Mouse (Mus musculus): ENCODE results near the gene Klhl22. TPM values are rescaled to one million over a fixed set of nuclear protein-coding genes. Genes with fewer than 3 reads are reported as not detected.
A peak's percentile ranks its signal among the peaks of the same experiment; 100 is the strongest.

Klhl22 gene
- polyA plus RNA-seq, 1 experiment from 2014 or later, result 29.0 TPM

- Histone ChIP-seq H3K27ac (ENCODE audit: low read depth, low read length) (no peak overlapping the region), H3K9ac (ENCODE audit: low read depth, low read length) (no peak overlapping the region), H3K4me1 (replicated peaks; ENCODE audit: control insufficient read depth, insufficient read depth, low read length) (no peaks in the 10 kb centered on the region), H3K4me2 (replicated peaks; ENCODE audit: low read depth) (no peak overlapping the region), H3K4me3 (ENCODE audit: low read depth, low read length) (no peak overlapping the region), H3K9me3 (ENCODE audit: control insufficient read depth) (no peaks in the 10 kb centered on the region), H3K27me3 (replicated peaks; ENCODE audit: control insufficient read depth, insufficient read depth, low read length) (no peaks in the 10 kb centered on the region), H3K36me3 (ENCODE audit: control insufficient read depth, insufficient read depth) (no peaks in the 10 kb centered on the region)
- ATAC-seq, result peak; percentile 43; the same call in 1 of the 2 replicates
- WGBS, result 62% methylated on average over 2 of the region's 2 CpGs
- TF ChIP-seq CTCF (IDR thresholded peaks at IDR 0.05; ENCODE audit: low read depth), result no peak
Observed at GRCm38 (mm10) chr16:17745067-17745466, 14.4 kb upstream of the Klhl22 start.

- H3K27ac ChIP-seq (ENCODE audit: low read depth, low read length), result no peak overlapping the region
- WGBS, result 14% methylated on average over 3 of the region's 3 CpGs
- H3K4me2 ChIP-seq (replicated peaks; ENCODE audit: low read depth), result no peak overlapping the region
- ATAC-seq, result no peak
- no peaks in the 10 kb centered on the region for H3K9me3 ChIP-seq (ENCODE audit: control insufficient read depth)
- no peak overlapping the region for H3K4me3 ChIP-seq (ENCODE audit: low read depth, low read length)
- H3K36me3 ChIP-seq (ENCODE audit: control insufficient read depth, insufficient read depth), result no peaks in the 10 kb centered on the region
- no peak for TF ChIP-seq CTCF (IDR thresholded peaks at IDR 0.05; ENCODE audit: low read depth)
- H3K9ac ChIP-seq (ENCODE audit: low read depth, low read length), result no peak overlapping the region
- no peaks in the 10 kb centered on the region for H3K27me3 ChIP-seq (replicated peaks; ENCODE audit: control insufficient read depth, insufficient read depth, low read length)
- H3K4me1 ChIP-seq (replicated peaks; ENCODE audit: control insufficient read depth, insufficient read depth, low read length), result no peaks in the 10 kb centered on the region
Observed at GRCm38 (mm10) chr16:17753001-17753400, 6.4 kb upstream of the Klhl22 start.

GRCm38 (mm10) chr16:17753686-17754085 is 5.7 kb upstream of the Klhl22 start:
- Histone ChIP-seq H3K4me2 (replicated peaks; ENCODE audit: low read depth) (no peak overlapping the region), H3K9me3 (ENCODE audit: control insufficient read depth) (no peaks in the 10 kb centered on the region), H3K27me3 (replicated peaks; ENCODE audit: control insufficient read depth, insufficient read depth, low read length) (no peaks in the 10 kb centered on the region), H3K4me1 (replicated peaks; ENCODE audit: control insufficient read depth, insufficient read depth, low read length) (0 out of 2 replicates have a peak, but pooled peaks cover 4% of the 10 kb centered on the region), H3K9ac (ENCODE audit: low read depth, low read length) (no peak overlapping the region), H3K27ac (ENCODE audit: low read depth, low read length) (no peak overlapping the region), H3K4me3 (ENCODE audit: low read depth, low read length) (no peak overlapping the region), H3K36me3 (ENCODE audit: control insufficient read depth, insufficient read depth) (no peaks in the 10 kb centered on the region)
- TF ChIP-seq CTCF (IDR thresholded peaks at IDR 0.05; ENCODE audit: low read depth), result no peak
- no peak for ATAC-seq
- 60% methylated on average over 1 of the region's 1 CpGs for WGBS

- H3K4me3 ChIP-seq (ENCODE audit: low read depth, low read length), result no peak overlapping the region
- WGBS, result 89% methylated on average over 1 of the region's 1 CpGs
- H3K9me3 ChIP-seq (ENCODE audit: control insufficient read depth), result no peaks in the 10 kb centered on the region
- peaks cover 5% of the 10 kb centered on the region; the same call in 1 of the 2 replicates for H3K4me1 ChIP-seq (replicated peaks; ENCODE audit: control insufficient read depth, insufficient read depth, low read length)
- H3K27ac ChIP-seq (ENCODE audit: low read depth, low read length), result 0 out of 2 replicates have a peak overlapping the region, but pooled peaks have one; percentile 94
- H3K27me3 ChIP-seq (replicated peaks; ENCODE audit: control insufficient read depth, insufficient read depth, low read length), result no peaks in the 10 kb centered on the region
- H3K4me2 ChIP-seq (replicated peaks; ENCODE audit: low read depth), result no peak overlapping the region
- no peaks in the 10 kb centered on the region for H3K36me3 ChIP-seq (ENCODE audit: control insufficient read depth, insufficient read depth)
- no peak overlapping the region for H3K9ac ChIP-seq (ENCODE audit: low read depth, low read length)
- ATAC-seq, result no peak
- TF ChIP-seq CTCF (IDR thresholded peaks at IDR 0.05; ENCODE audit: low read depth), result no peak
Observed at GRCm38 (mm10) chr16:17757756-17758155, 1.7 kb upstream of the Klhl22 start.

- no peaks in the 10 kb centered on the region for H3K27me3 ChIP-seq (replicated peaks; ENCODE audit: control insufficient read depth, insufficient read depth, low read length)
- 10% methylated on average over 9 of the region's 9 CpGs for WGBS
- H3K36me3 ChIP-seq (ENCODE audit: control insufficient read depth, insufficient read depth), result no peaks in the 10 kb centered on the region
- H3K9ac ChIP-seq (ENCODE audit: low read depth, low read length), result peak overlapping the region; percentile 71; the same call in 1 of the 2 replicates
- H3K27ac ChIP-seq (ENCODE audit: low read depth, low read length), result peak overlapping the region; percentile 94
- TF ChIP-seq CTCF (IDR thresholded peaks at IDR 0.05; ENCODE audit: low read depth), result no peak
- H3K4me2 ChIP-seq (replicated peaks; ENCODE audit: low read depth), result peak overlapping the region; percentile 83
- ATAC-seq, result peak; percentile 76
- H3K9me3 ChIP-seq (ENCODE audit: control insufficient read depth), result no peaks in the 10 kb centered on the region
- peaks cover 5% of the 10 kb centered on the region; the same call in 1 of the 2 replicates for H3K4me1 ChIP-seq (replicated peaks; ENCODE audit: control insufficient read depth, insufficient read depth, low read length)
- peak overlapping the region; percentile 42 for H3K4me3 ChIP-seq (ENCODE audit: low read depth, low read length)
Observed at GRCm38 (mm10) chr16:17758902-17759301, 516 bp upstream of the Klhl22 start.

DNA sequence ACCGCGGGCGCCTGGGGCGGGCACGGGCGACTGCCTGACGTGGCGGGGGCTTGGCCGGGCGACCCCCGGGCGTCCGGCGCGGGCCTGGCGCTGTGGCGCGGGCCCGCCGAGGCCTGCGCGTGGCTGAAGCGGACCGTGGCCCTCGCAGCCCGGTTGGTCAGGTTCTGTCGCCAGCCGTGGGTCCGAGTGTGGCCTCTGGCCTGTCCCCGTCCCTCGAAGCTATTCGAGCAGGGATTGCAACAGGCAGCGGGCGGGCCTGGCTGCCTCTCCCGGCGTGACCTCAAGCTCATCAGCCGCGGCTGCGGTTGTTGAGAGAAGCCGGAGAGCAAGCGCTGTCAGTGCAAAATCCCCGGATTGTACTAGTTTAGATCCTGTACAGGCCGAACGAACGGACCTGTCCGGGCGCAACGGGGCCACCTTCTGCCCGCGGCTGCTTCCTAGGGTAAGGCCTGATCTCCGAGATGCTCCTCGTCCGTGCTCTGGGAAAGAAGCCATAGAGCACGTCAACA is 449 bp downstream of the Klhl22 start:
- Histone ChIP-seq H3K4me2 (replicated peaks; ENCODE audit: low read depth) (peak overlapping the region; percentile 83), H3K36me3 (ENCODE audit: control insufficient read depth, insufficient read depth) (no peaks in the 10 kb centered on the region), H3K9ac (ENCODE audit: low read depth, low read length) (peak overlapping the region; percentile 71), H3K4me1 (replicated peaks; ENCODE audit: control insufficient read depth, insufficient read depth, low read length) (peaks cover 5% of the 10 kb centered on the region), H3K27ac (ENCODE audit: low read depth, low read length) (peak overlapping the region; percentile 94), H3K27me3 (replicated peaks; ENCODE audit: control insufficient read depth, insufficient read depth, low read length) (no peaks in the 10 kb centered on the region), H3K4me3 (ENCODE audit: low read depth, low read length) (peak overlapping the region; percentile 42), H3K9me3 (ENCODE audit: control insufficient read depth) (no peaks in the 10 kb centered on the region)
- ATAC-seq, result no peak
- no peak for TF ChIP-seq CTCF (IDR thresholded peaks at IDR 0.05; ENCODE audit: low read depth)
- WGBS, result under 1% methylated on average over 50 of the region's 54 CpGs

Data from intestine, postnatal 0 days (tissue).